ENCODE assay signal across 20 mouse cellular contexts in genomic region chr14:54728823-54729653, GRCm38 (mm10). TPM values are rescaled to one million over a fixed set of nuclear protein-coding genes. Genes with fewer than 3 reads are reported as not detected.
DNase-seq lines count a peak whose midpoint lies in the region; ATAC-seq and TF ChIP-seq lines count a peak whose summit lies in the region.
"Had no signal": no experiment of that assay in that cellular context is flagged by ENCODE, and none has a peak within 500 bp of the region (broad histone marks: within the 10 kb centered on the region; RNA-seq: fewer than 3 reads in every experiment).

No protein-coding gene starts in this region.

- no peak for TF ChIP-seq EP300 in lung, postnatal 0 days (IDR thresholded peaks at IDR 0.05)

- ATAC-seq in forebrain, embryonic 13.5 days: peak; percentile 51; the same call in 1 of the 2 replicates
- no peak for ATAC-seq in forebrain, embryonic 11.5 days (replicated peaks; ENCODE audit: low FRiP score)
- no peak for ATAC-seq in limb, embryonic 14.5 days (ENCODE audit: low FRiP score, low read depth)
- peak; percentile 22 to 29; a peak in 2 of 4 replicates for ATAC-seq in hematopoietic stem cell, adult 5-6 weeks (replicated peaks in 1 of 2; ENCODE audit: insufficient read depth in 1 of 2, low FRiP score in 2 of 2, low TSS enrichment in 1 of 2, low read depth in 1 of 2, poor library complexity in 2 of 2, severe bottlenecking in 2 of 2)
- ATAC-seq in lung, postnatal 0 days: no peak
- ATAC-seq: inflammation-experienced regulatory T-cells, adult 6 months had no signal

- TF ChIP-seq CTCF in cerebellum, adult 2 months (IDR thresholded peaks at IDR 0.05; ENCODE audit: borderline replicate concordance, insufficient read depth, low read depth, low read length): no peak
- no peak for TF ChIP-seq CTCF in lung, postnatal 0 days (IDR thresholded peaks at IDR 0.05)

- WGBS in forebrain, embryonic 13.5 days: 58% methylated on average over 13 of the region's 13 CpGs
- 62% methylated on average over 13 of the region's 13 CpGs for WGBS in forebrain, embryonic 11.5 days
- 78% methylated on average over 13 of the region's 13 CpGs for WGBS in limb, embryonic 14.5 days
- 75% methylated on average over 13 of the region's 13 CpGs for WGBS in limb, embryonic 10.5 days
- WGBS in cerebellum, adult 2 months: 17% methylated on average over 13 of the region's 13 CpGs
- 76% methylated on average over 12 of the region's 13 CpGs for WGBS in lung, postnatal 0 days

- H3K9me3 ChIP-seq in forebrain, embryonic 13.5 days (replicated peaks): no peaks in the 10 kb centered on the region
- no peaks in the 10 kb centered on the region for H3K9me3 ChIP-seq in forebrain, embryonic 11.5 days (ENCODE audit: control insufficient read depth, low read length)
- H3K9me3 ChIP-seq in limb, embryonic 14.5 days (ENCODE audit: control insufficient read depth, low read length): no peaks in the 10 kb centered on the region
- no peaks in the 10 kb centered on the region for H3K9me3 ChIP-seq in limb, embryonic 10.5 days (replicated peaks)
- H3K9me3 ChIP-seq in lung, postnatal 0 days (ENCODE audit: low read length): no peaks in the 10 kb centered on the region
- H3K9me3 ChIP-seq: embryonic facial prominence, embryonic 10.5 days; midbrain, embryonic 12.5 days; neural tube, embryonic 12.5 days had no signal

- no peak overlapping the region for H3K4me3 ChIP-seq in forebrain, embryonic 13.5 days
- no peak overlapping the region for H3K4me3 ChIP-seq in forebrain, embryonic 11.5 days (ENCODE audit: low read depth, low read length)
- no peak overlapping the region for H3K4me3 ChIP-seq in limb, embryonic 14.5 days (replicated peaks; ENCODE audit: low read length)
- H3K4me3 ChIP-seq in limb, embryonic 10.5 days: no peak overlapping the region
- no peak overlapping the region for H3K4me3 ChIP-seq in cerebellum, adult 2 months (replicated peaks; ENCODE audit: insufficient read depth, low read depth, low read length)
- no peak overlapping the region for H3K4me3 ChIP-seq in lung, postnatal 0 days (ENCODE audit: low read depth, low read length)
- H3K4me3 ChIP-seq: embryonic facial prominence, embryonic 10.5 days; midbrain, embryonic 12.5 days; neural tube, embryonic 12.5 days had no signal

- no peaks in the 10 kb centered on the region for H3K36me3 ChIP-seq in forebrain, embryonic 13.5 days (ENCODE audit: poor library complexity, severe bottlenecking)
- H3K36me3 ChIP-seq in forebrain, embryonic 11.5 days (ENCODE audit: control insufficient read depth, insufficient read depth, low read length): no peaks in the 10 kb centered on the region
- H3K36me3 ChIP-seq in limb, embryonic 14.5 days (ENCODE audit: control insufficient read depth, insufficient read depth, low read length): no peaks in the 10 kb centered on the region
- no peaks in the 10 kb centered on the region for H3K36me3 ChIP-seq in limb, embryonic 10.5 days
- H3K36me3 ChIP-seq in lung, postnatal 0 days (ENCODE audit: insufficient read depth, low read length): no peaks in the 10 kb centered on the region
- H3K36me3 ChIP-seq: embryonic facial prominence, embryonic 10.5 days; midbrain, embryonic 12.5 days; neural tube, embryonic 12.5 days had no signal

- H3K4me2 ChIP-seq in forebrain, embryonic 13.5 days: no peak overlapping the region
- H3K4me2 ChIP-seq in forebrain, embryonic 11.5 days (ENCODE audit: low read depth, low read length, severe bottlenecking): no peak overlapping the region
- no peak overlapping the region for H3K4me2 ChIP-seq in limb, embryonic 14.5 days (replicated peaks; ENCODE audit: low read depth, low read length, severe bottlenecking)
- H3K4me2 ChIP-seq in lung, postnatal 0 days (replicated peaks; ENCODE audit: low read depth, low read length): no peak overlapping the region
- H3K4me2 ChIP-seq: liver, embryonic 11.5 days; midbrain, embryonic 12.5 days; neural tube, embryonic 12.5 days had no signal

- no peaks in the 10 kb centered on the region for H3K27me3 ChIP-seq in forebrain, embryonic 13.5 days
- no peaks in the 10 kb centered on the region for H3K27me3 ChIP-seq in forebrain, embryonic 11.5 days (ENCODE audit: control insufficient read depth, insufficient read depth, low read length)
- H3K27me3 ChIP-seq in limb, embryonic 14.5 days (ENCODE audit: control insufficient read depth, insufficient read depth, low read length): no peaks in the 10 kb centered on the region
- no peaks in the 10 kb centered on the region for H3K27me3 ChIP-seq in limb, embryonic 10.5 days (ENCODE audit: low read depth, poor library complexity, severe bottlenecking)
- H3K27me3 ChIP-seq in cerebellum, adult 2 months (ENCODE audit: control insufficient read depth, insufficient read depth, low read length): no peaks in the 10 kb centered on the region
- H3K27me3 ChIP-seq in lung, postnatal 0 days (replicated peaks; ENCODE audit: insufficient read depth, low read length): no peaks in the 10 kb centered on the region
- H3K27me3 ChIP-seq: midbrain, embryonic 12.5 days; neural tube, embryonic 12.5 days had no signal

- H3K9ac ChIP-seq in forebrain, embryonic 13.5 days: no peak overlapping the region
- no peak overlapping the region for H3K9ac ChIP-seq in forebrain, embryonic 11.5 days (ENCODE audit: low read length)
- H3K9ac ChIP-seq in limb, embryonic 14.5 days (ENCODE audit: low read depth, low read length, severe bottlenecking): 0 out of 2 replicates have a peak overlapping the region, but pooled peaks have one; percentile 7
- H3K9ac ChIP-seq in lung, postnatal 0 days (replicated peaks; ENCODE audit: low read depth): no peak overlapping the region
- H3K9ac ChIP-seq: midbrain, embryonic 12.5 days; neural tube, embryonic 12.5 days had no signal

- DNase-seq in forebrain, embryonic 11.5 days (ENCODE audit: low spot score): no peak
- no peak for DNase-seq in limb, embryonic 14.5 days (ENCODE audit: low spot score)
- DNase-seq in limb, embryonic 10.5 days (ENCODE audit: low spot score): no peak
- peak; percentile 55 to 65 for DNase-seq in cerebellum, adult 2 months
- DNase-seq in lung, postnatal 0 days (ENCODE audit: low spot score): no peak
- DNase-seq in heart, adult 11 months: no peak
- DNase-seq: kidney, postnatal 14 days; layer of hippocampus, postnatal 36 days; thymus, adult 18-20 months had no signal

- TF ChIP-seq POLR2A in limb, embryonic 14.5 days (IDR thresholded peaks at IDR 0.05; ENCODE audit: borderline replicate concordance, extremely low read depth, insufficient read depth, insufficient read length): no peak
- no peak for TF ChIP-seq POLR2A in cerebellum, adult 2 months (IDR thresholded peaks at IDR 0.05; ENCODE audit: borderline replicate concordance, insufficient read depth, low read length)

- no peaks in the 10 kb centered on the region for H3K4me1 ChIP-seq in forebrain, embryonic 13.5 days
- H3K4me1 ChIP-seq in forebrain, embryonic 11.5 days (replicated peaks; ENCODE audit: control insufficient read depth, insufficient read depth, low read length): no peaks in the 10 kb centered on the region
- H3K4me1 ChIP-seq in limb, embryonic 14.5 days (ENCODE audit: control insufficient read depth, insufficient read depth, low read length): no peaks in the 10 kb centered on the region
- no peaks in the 10 kb centered on the region for H3K4me1 ChIP-seq in limb, embryonic 10.5 days
- H3K4me1 ChIP-seq in cerebellum, adult 2 months (ENCODE audit: control insufficient read depth, insufficient read depth, low read length): peaks cover 26% of the 10 kb centered on the region
- H3K4me1 ChIP-seq in lung, postnatal 0 days (ENCODE audit: insufficient read depth, low read depth, low read length): no peaks in the 10 kb centered on the region
- H3K4me1 ChIP-seq: midbrain, embryonic 12.5 days; neural tube, embryonic 12.5 days had no signal

- no peak overlapping the region for H3K27ac ChIP-seq in forebrain, embryonic 13.5 days
- no peak overlapping the region for H3K27ac ChIP-seq in forebrain, embryonic 11.5 days (ENCODE audit: low read depth, low read length)
- no peak overlapping the region for H3K27ac ChIP-seq in limb, embryonic 14.5 days (replicated peaks; ENCODE audit: low read depth, low read length)
- no peak overlapping the region for H3K27ac ChIP-seq in limb, embryonic 10.5 days
- H3K27ac ChIP-seq in cerebellum, adult 2 months (ENCODE audit: insufficient read depth, low read length): peak overlapping the region; percentile 93
- no peak overlapping the region for H3K27ac ChIP-seq in lung, postnatal 0 days (ENCODE audit: low read length)
- H3K27ac ChIP-seq: embryonic facial prominence, embryonic 10.5 days; midbrain, embryonic 12.5 days; neural tube, embryonic 12.5 days had no signal

RNA-seq across cellular contexts. Expression of gene Cebpe, which starts 17.1 kb away (rescaled TPM):
- polyA plus RNA-seq in forebrain, embryonic 13.5 days (2015; fragmentation: Nextera tagmentation; extraction: Ambion mirVana): not detected in 2 replicates
- polyA plus RNA-seq in forebrain, embryonic 11.5 days (2014; fragmentation: Nextera tagmentation; extraction: Ambion mirVana): not detected in 2 replicates
- 0.23 and 0.36 TPM in 2 replicates for polyA plus RNA-seq in limb, embryonic 14.5 days (2012; rRNA removed)
- polyA plus RNA-seq in limb, embryonic 14.5 days (2014; fragmentation: Nextera tagmentation; extraction: Ambion mirVana): 0.17 and 0.30 TPM in 2 replicates
- not detected in 2 replicates for polyA plus RNA-seq in limb, embryonic 10.5 days (2016; fragmentation: Nextera tagmentation; extraction: Ambion mirVana)
- polyA plus RNA-seq in cerebellum, adult 2 months (2012; rRNA removed): 0.08 TPM in 2 replicates
- total RNA-seq in hematopoietic stem cell, adult 5-6 weeks (2017): 11.4 and 25.4 TPM in 2 replicates
- polyA plus RNA-seq in lung, postnatal 0 days (2015; fragmentation: Nextera tagmentation; extraction: Ambion mirVana): 0.58 and 0.69 TPM in 2 replicates
- total RNA-seq: ES-E14; layer of hippocampus, postnatal 36 days had no signal
- polyA plus RNA-seq: embryonic facial prominence, embryonic 10.5 days; heart, postnatal 0 days; inflammation-experienced regulatory T-cells, adult 6 months; lung, embryonic 16.5 days had no signal

RNA-seq across cellular contexts. Expression of gene Gm29776, which starts 30.4 kb away (rescaled TPM):
- 0.15 TPM in 1 of 2 replicates, not detected in the other for polyA plus RNA-seq in forebrain, embryonic 13.5 days (2015; fragmentation: Nextera tagmentation; extraction: Ambion mirVana)
- polyA plus RNA-seq in forebrain, embryonic 11.5 days (2014; fragmentation: Nextera tagmentation; extraction: Ambion mirVana): 0.17 and 0.23 TPM in 2 replicates
- polyA plus RNA-seq in limb, embryonic 14.5 days (2012; rRNA removed): 0.04 and 0.06 TPM in 2 replicates
- 0.21 TPM in 1 of 2 replicates, not detected in the other for polyA plus RNA-seq in limb, embryonic 14.5 days (2014; fragmentation: Nextera tagmentation; extraction: Ambion mirVana)
- polyA plus RNA-seq in limb, embryonic 10.5 days (2016; fragmentation: Nextera tagmentation; extraction: Ambion mirVana): 0.10 and 0.16 TPM in 2 replicates
- polyA plus RNA-seq in cerebellum, adult 2 months (2012; rRNA removed): 0.03 and 0.08 TPM in 2 replicates
- 1.1 TPM in 1 of 2 replicates, not detected in the other for total RNA-seq in hematopoietic stem cell, adult 5-6 weeks (2017)
- polyA plus RNA-seq in lung, postnatal 0 days (2015; fragmentation: Nextera tagmentation; extraction: Ambion mirVana): 0.20 and 0.25 TPM in 2 replicates
- total RNA-seq: granulocyte monocyte progenitor cell, adult 5-6 weeks; layer of hippocampus, postnatal 36 days had no signal

RNA-seq across cellular contexts. Expression of gene Acin1, which starts 42.3 kb away (rescaled TPM):
- polyA plus RNA-seq in forebrain, embryonic 13.5 days (2015; fragmentation: Nextera tagmentation; extraction: Ambion mirVana): 191 and 216 TPM in 2 replicates
- polyA plus RNA-seq in forebrain, embryonic 11.5 days (2014; fragmentation: Nextera tagmentation; extraction: Ambion mirVana): 150 and 160 TPM in 2 replicates
- polyA plus RNA-seq in limb, embryonic 14.5 days (2012; rRNA removed): 280 and 297 TPM in 2 replicates
- polyA plus RNA-seq in limb, embryonic 14.5 days (2014; fragmentation: Nextera tagmentation; extraction: Ambion mirVana): 99.4 and 118 TPM in 2 replicates
- 142 and 144 TPM in 2 replicates for polyA plus RNA-seq in limb, embryonic 10.5 days (2016; fragmentation: Nextera tagmentation; extraction: Ambion mirVana)
- polyA plus RNA-seq in cerebellum, adult 2 months (2012; rRNA removed): 199 and 207 TPM in 2 replicates
- total RNA-seq in hematopoietic stem cell, adult 5-6 weeks (2017): 261 and 357 TPM in 2 replicates
- polyA plus RNA-seq in lung, postnatal 0 days (2015; fragmentation: Nextera tagmentation; extraction: Ambion mirVana): 74.0 and 82.5 TPM in 2 replicates

RNA-seq across cellular contexts. Expression of gene 1700123O20Rik, which starts 43.0 kb away (rescaled TPM):
- polyA plus RNA-seq in forebrain, embryonic 13.5 days (2015; fragmentation: Nextera tagmentation; extraction: Ambion mirVana): 84.6 and 87.5 TPM in 2 replicates
- polyA plus RNA-seq in forebrain, embryonic 11.5 days (2014; fragmentation: Nextera tagmentation; extraction: Ambion mirVana): 89.9 and 94.4 TPM in 2 replicates
- 75.3 and 82.3 TPM in 2 replicates for polyA plus RNA-seq in limb, embryonic 14.5 days (2012; rRNA removed)
- polyA plus RNA-seq in limb, embryonic 14.5 days (2014; fragmentation: Nextera tagmentation; extraction: Ambion mirVana): 86.9 and 90.2 TPM in 2 replicates
- polyA plus RNA-seq in limb, embryonic 10.5 days (2016; fragmentation: Nextera tagmentation; extraction: Ambion mirVana): 112 and 116 TPM in 2 replicates
- 45.2 and 51.0 TPM in 2 replicates for polyA plus RNA-seq in cerebellum, adult 2 months (2012; rRNA removed)
- total RNA-seq in hematopoietic stem cell, adult 5-6 weeks (2017): 34.8 and 47.8 TPM in 2 replicates
- 63.0 and 67.5 TPM in 2 replicates for polyA plus RNA-seq in lung, postnatal 0 days (2015; fragmentation: Nextera tagmentation; extraction: Ambion mirVana)

RNA-seq across cellular contexts. Expression of gene Slc7a8, which starts 52.7 kb away (rescaled TPM):
- polyA plus RNA-seq in forebrain, embryonic 13.5 days (2015; fragmentation: Nextera tagmentation; extraction: Ambion mirVana): 3.2 and 3.5 TPM in 2 replicates
- polyA plus RNA-seq in forebrain, embryonic 11.5 days (2014; fragmentation: Nextera tagmentation; extraction: Ambion mirVana): 1.5 and 2.1 TPM in 2 replicates
- polyA plus RNA-seq in limb, embryonic 14.5 days (2012; rRNA removed): 5.8 and 6.9 TPM in 2 replicates
- polyA plus RNA-seq in limb, embryonic 14.5 days (2014; fragmentation: Nextera tagmentation; extraction: Ambion mirVana): 4.5 and 4.7 TPM in 2 replicates
- 0.50 and 0.77 TPM in 2 replicates for polyA plus RNA-seq in limb, embryonic 10.5 days (2016; fragmentation: Nextera tagmentation; extraction: Ambion mirVana)
- polyA plus RNA-seq in cerebellum, adult 2 months (2012; rRNA removed): 37.1 and 41.6 TPM in 2 replicates
- 2.3 and 3.2 TPM in 2 replicates for total RNA-seq in hematopoietic stem cell, adult 5-6 weeks (2017)
- 1.2 TPM in 2 replicates for polyA plus RNA-seq in lung, postnatal 0 days (2015; fragmentation: Nextera tagmentation; extraction: Ambion mirVana)

Comparison
In these comparisons a context has a peak if more than half of its experiments do, and no peak if none do; other contexts are left out.
1. ATAC-seq: peak in forebrain, embryonic 13.5 days (single experiment) and hematopoietic stem cell, adult 5-6 weeks (2 of 2); none in forebrain, embryonic 11.5 days (single experiment), limb, embryonic 14.5 days (single experiment) and lung, postnatal 0 days (single experiment).
2. DNase-seq: peak in cerebellum, adult 2 months (2 of 2); none in forebrain, embryonic 11.5 days (single experiment), limb, embryonic 14.5 days (single experiment), limb, embryonic 10.5 days (single experiment), lung, postnatal 0 days (single experiment) and heart, adult 11 months (single experiment).